In the genomic region with DNA sequence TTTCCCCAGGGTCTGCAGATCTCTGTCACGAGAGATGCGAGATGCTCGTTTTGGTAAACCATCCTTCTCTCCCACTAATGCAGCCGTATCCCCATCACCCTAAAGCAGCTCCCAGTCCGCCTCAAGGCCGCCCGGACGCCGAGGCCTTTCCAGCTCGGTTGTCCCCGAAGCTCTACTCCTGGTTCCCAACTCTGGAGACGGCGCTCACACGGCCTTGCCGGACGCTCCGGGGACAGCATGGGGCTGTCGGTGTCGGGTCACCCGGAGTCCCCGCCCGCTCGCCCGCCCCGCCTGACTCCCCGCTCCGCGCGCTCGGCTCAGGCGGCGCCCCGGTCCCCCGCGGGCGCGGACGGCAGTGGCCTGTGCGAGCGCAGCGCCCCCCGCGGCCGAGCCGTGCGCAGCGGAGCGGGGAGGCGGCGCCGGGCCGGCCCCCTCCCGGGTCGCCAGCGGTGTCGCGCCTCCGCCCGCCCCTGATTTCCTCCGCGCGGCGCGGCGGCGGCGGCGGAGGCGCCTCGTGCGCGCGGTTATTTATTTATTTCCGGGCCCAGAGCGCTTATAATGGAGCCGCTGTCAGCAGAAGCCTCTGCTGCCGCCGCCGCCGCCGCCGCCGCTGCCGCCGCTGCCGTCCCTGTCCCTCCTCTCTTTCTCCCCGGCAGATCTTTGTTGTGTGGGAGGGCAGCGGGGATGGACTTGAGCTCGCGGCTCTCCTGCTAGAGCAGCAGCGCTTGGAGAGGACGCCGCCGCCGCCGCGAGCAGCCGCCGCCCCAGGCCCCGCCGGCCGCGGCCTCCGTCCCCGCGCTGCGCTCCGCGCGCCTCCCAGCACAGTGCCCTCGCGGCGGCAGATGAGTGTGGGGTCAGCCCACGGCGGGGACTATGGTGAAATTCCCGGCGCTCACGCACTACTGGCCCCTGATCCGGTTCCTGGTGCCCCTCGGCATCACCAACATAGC, we compare ENCODE assay signal across 8 mouse cellular contexts. TPM values are rescaled to one million over a fixed set of nuclear protein-coding genes. Genes with fewer than 3 reads are reported as not detected.
A peak's percentile ranks its signal among the peaks of the same experiment; 100 is the strongest.
DNase-seq lines count a peak whose midpoint lies in the region; ATAC-seq lines count a peak whose summit lies in the region.

A gene (plus strand): TSS at position 547 of the 950 bp plus-strand sequence.

- H3K4me2 ChIP-seq in intestine, embryonic 14.5 days (ENCODE audit: low read length): peak within 1 kb of the TSS; percentile 85

- H3K4me3 ChIP-seq in intestine, embryonic 14.5 days (ENCODE audit: low read depth, low read length): peak within 1 kb of the TSS; percentile 63

- H3K9ac ChIP-seq in intestine, embryonic 14.5 days (ENCODE audit: low read length): peak within 1 kb of the TSS; percentile 66

- peak; percentile 93 for ATAC-seq in intestine, embryonic 14.5 days (replicated peaks; ENCODE audit: low FRiP score, low TSS enrichment, low read depth)
- peak; percentile 58 for ATAC-seq in megakaryocyte-erythroid progenitor cell, adult 5-6 weeks (replicated peaks; ENCODE audit: low FRiP score, low TSS enrichment, poor library complexity, severe bottlenecking)

- peak within 1 kb of the TSS; percentile 66 for H3K27ac ChIP-seq in intestine, embryonic 14.5 days (ENCODE audit: low read depth)

- no peaks in the 10 kb centered on the region for H3K9me3 ChIP-seq in intestine, embryonic 14.5 days (ENCODE audit: control insufficient read depth, low read length)

- WGBS in intestine, embryonic 14.5 days: under 1% methylated on average over 97 of the region's 120 CpGs

- no peaks in the 10 kb centered on the region; the same call in 1 of the 2 replicates for H3K4me1 ChIP-seq in intestine, embryonic 14.5 days (replicated peaks; ENCODE audit: control insufficient read depth, insufficient read depth, low read length)

- no peaks in the 10 kb centered on the region for H3K27me3 ChIP-seq in intestine, embryonic 14.5 days (replicated peaks; ENCODE audit: control insufficient read depth, insufficient read depth, low read length)

- intact Hi-C loops in gastrocnemius, postnatal 36 days (cut with DNase I): loop anchor here (5.0 kb wide), 3 partner anchors 36 to 106 kb away; no protein-coding TSS in a partner anchor
- intact Hi-C loops in left cerebral cortex, postnatal 25 days (cut with DNase I): loop anchor here (2.0 kb wide), 3 partner anchors 70 to 140 kb away; no protein-coding TSS in a partner anchor

- no peaks in the 10 kb centered on the region for H3K36me3 ChIP-seq in intestine, embryonic 14.5 days (ENCODE audit: control insufficient read depth, insufficient read depth, low read length)

- peak; percentile 88 to 94 for DNase-seq in adrenal gland, adult 18-20 months (ENCODE audit: low spot score in 2 of 2)
- DNase-seq in embryo, embryonic 11 days: peak; percentile 93
- peak; percentile 78 to 79 for DNase-seq in gastrocnemius, postnatal 36 days
- DNase-seq in intestine, embryonic 14.5 days (ENCODE audit: low spot score): peak; percentile 88
- peak; percentile 77 to 91 for DNase-seq in left cerebral cortex, postnatal 25 days (ENCODE audit: low spot score in 2 of 2)
- DNase-seq in right cerebral cortex, postnatal 10 days (ENCODE audit: low spot score in 2 of 2): peak; percentile 85 to 87
- peak; percentile 76 for DNase-seq in urinary bladder, postnatal 14 days (ENCODE audit: low spot score)

RNA-seq across cellular contexts. Expression of the gene that starts here (rescaled TPM):
- 10 to 100 TPM; 52.6 to 87.9 TPM for total RNA-seq in adrenal gland, adult 18-20 months (2021)
- total RNA-seq in gastrocnemius, postnatal 36 days (2021): 100 to 1,000 TPM; 107 to 112 TPM
- 13.8 and 16.5 TPM in 2 replicates for polyA plus RNA-seq in intestine, embryonic 14.5 days (2014; fragmentation: Nextera tagmentation; extraction: Ambion mirVana)
- total RNA-seq in left cerebral cortex, postnatal 25 days (2021): 100 to 1,000 TPM; 169 to 176 TPM
- 43.4 and 61.0 TPM in 2 replicates for total RNA-seq in megakaryocyte-erythroid progenitor cell, adult 5-6 weeks (2014; fragmentation: Nextera tagmentation)
- total RNA-seq in megakaryocyte-erythroid progenitor cell, adult 5-6 weeks (2017): 23.5 and 29.0 TPM in 2 replicates

Comparison
In these comparisons a context has a peak if more than half of its experiments do, and no peak if none do; other contexts are left out.
1. Peak in every context shown above with its lines: DNase-seq, ATAC-seq, H3K4me3 ChIP-seq and H3K27ac ChIP-seq.